Mouse (Mus musculus) lung, embryonic 16.5 days (tissue): Measurements from ENCODE around the gene Creb3l1. TPM values are rescaled to one million over a fixed set of nuclear protein-coding genes. Genes with fewer than 3 reads are reported as not detected.

Experiments
- ATAC-seq: fragments of 200-750 bp; cut with Nextera tagmentation; 2 replicates; pipeline ENCODE4 v1.8.0; 2017; ENCODE audit warnings: low read depth, mild to moderate bottlenecking, moderate library complexity
- H3K27ac ChIP-seq: fragments of 300-500 bp; sonication (generic); 2 replicates; pipeline ENCODE4 v1.5.1; 2014; ENCODE audit warnings: mild to moderate bottlenecking, control low read depth, low read length
- H3K27me3 ChIP-seq: fragments of 300-500 bp; sonication (generic); 2 replicates; pipeline ENCODE4 v1.6.1; 2014; ENCODE audit warnings: low read depth, low read length, mixed read lengths; ENCODE audit not compliant: control insufficient read depth, insufficient read depth
- H3K36me3 ChIP-seq: fragments of 300-500 bp; sonication (generic); 2 replicates; pipeline ENCODE4 v1.6.1; 2014; ENCODE audit warnings: low read length; ENCODE audit not compliant: control insufficient read depth, insufficient read depth
- H3K4me1 ChIP-seq: fragments of 300-500 bp; sonication (generic); replicated peaks from 2 replicates; pipeline ENCODE4 v1.6.1; 2014; ENCODE audit warnings: low read length, mixed read lengths; ENCODE audit not compliant: control insufficient read depth, insufficient read depth
- H3K4me2 ChIP-seq: fragments of 300-500 bp; sonication (generic); 2 replicates; pipeline ENCODE4 v1.6.1; 2014; ENCODE audit warnings: low read depth, low read length, control low read depth
- H3K4me3 ChIP-seq: fragments of 300-500 bp; sonication (generic); 2 replicates; pipeline ENCODE4 v1.5.1; 2014; ENCODE audit warnings: mild to moderate bottlenecking, low read length, control low read depth
- H3K9ac ChIP-seq: fragments of 300-500 bp; sonication (generic); 2 replicates; pipeline ENCODE4 v1.6.1; 2014; ENCODE audit warnings: low read length, control low read depth
- H3K9me3 ChIP-seq: fragments of 300-500 bp; sonication (generic); 2 replicates; pipeline ENCODE4 v1.6.1; 2016; ENCODE audit warnings: low read length; ENCODE audit not compliant: control insufficient read depth
- WGBS: fragments of 180-500 bp; shearing (Covaris S2); extraction: QIAGEN DNeasy Blood & Tissue Kit; methylation state at CpG from one replicate; pipeline ENCODE4 v1.1.7; 2014; 5-methylcytosine and 5-hydroxymethylcytosine counted together
- microRNA-seq: library from miRNA; unstranded; fragments of <30 nt; microRNA quantifications from one replicate; pipeline ENCODE4, GENCODE M21; 2016
- polyA plus RNA-seq: library from polyadenylated mRNA; unstranded; fragments of >200 nt; fragmentation: Nextera tagmentation; extraction: Ambion mirVana; gene quantifications from 2 replicates; pipeline ENCODE4 v1.2.1, GENCODE M21; 2015

Creb3l1 gene
- polyA plus RNA-seq, 1 experiment from 2014 or later: 15.1 TPM

GRCm38 (mm10) chr2:91934016-91934415 is 90.3 kb downstream of the Creb3l1 start:
- H3K4me2 ChIP-seq: no peak overlapping the region
- peaks cover 25% of the 10 kb centered on the region for H3K36me3 ChIP-seq
- H3K4me3 ChIP-seq: no peak overlapping the region
- H3K9ac ChIP-seq: no peak overlapping the region
- H3K9me3 ChIP-seq: no peaks in the 10 kb centered on the region
- peaks cover 26% of the 10 kb centered on the region for H3K4me1 ChIP-seq
- no peak for ATAC-seq
- H3K27ac ChIP-seq: no peak overlapping the region
- WGBS: 33% methylated on average over 8 of the region's 8 CpGs
- H3K27me3 ChIP-seq: no peaks in the 10 kb centered on the region

- no peak overlapping the region for H3K4me2 ChIP-seq
- H3K4me1 ChIP-seq: peaks cover 26% of the 10 kb centered on the region
These were observed 90.8 kb downstream of the Creb3l1 start for GRCm38 (mm10) chr2:91933471-91933870.

GRCm38 (mm10) chr2:91932737-91933350 is 91.5 kb downstream of the Creb3l1 start:
- Histone ChIP-seq H3K27ac (peak overlapping the region; percentile 87), H3K4me3 (no peak overlapping the region), H3K27me3 (no peaks in the 10 kb centered on the region), H3K4me2 (peak overlapping the region; percentile 61), H3K36me3 (peaks cover 13% of the 10 kb centered on the region), H3K9me3 (no peaks in the 10 kb centered on the region), H3K9ac (peak overlapping the region; percentile 88), H3K4me1 (peaks cover 28% of the 10 kb centered on the region)
- 19% methylated on average over 6 of the region's 6 CpGs for WGBS
- ATAC-seq: no peak

More at GRCm38 (mm10) chr2:91933471-91933870, 90.8 kb downstream of the Creb3l1 start:
- H3K9ac ChIP-seq: no peak overlapping the region
- H3K9me3 ChIP-seq: no peaks in the 10 kb centered on the region
- WGBS: 43% methylated on average over 9 of the region's 9 CpGs
- no peak for ATAC-seq
- H3K27ac ChIP-seq: no peak overlapping the region
- peaks cover 20% of the 10 kb centered on the region for H3K36me3 ChIP-seq
- no peaks in the 10 kb centered on the region for H3K27me3 ChIP-seq
- H3K4me3 ChIP-seq: no peak overlapping the region

Small RNA genes within 50 kb of the gene (microRNA-seq; reads per million reads assigned to microRNA genes)
- gene Mir6999: not detected

Other genes starting within 250 kb of the Creb3l1 start
- 0.10 TPM in 1 of 2 replicates, not detected in the other for gene Chrm4, start 97.3 kb downstream of the Creb3l1 start, polyA plus RNA-seq
- gene Mdk, start 92.2 kb downstream of the Creb3l1 start, polyA plus RNA-seq: 680 and 776 TPM in 2 replicates
- 0.33 and 0.88 TPM in 2 replicates for gene Gm9821, start 78.8 kb downstream of the Creb3l1 start, polyA plus RNA-seq
- gene Dgkz, start 48.6 kb downstream of the Creb3l1 start, polyA plus RNA-seq: 55.9 and 59.7 TPM in 2 replicates
- gene Phf21a, start 68.6 kb upstream of the Creb3l1 start, polyA plus RNA-seq: 25.5 and 31.4 TPM in 2 replicates